Mouse (Mus musculus): ENCODE data around the gene Kirrel3.
A peak's percentile ranks its signal among the peaks of the same experiment; 100 is the strongest.

Kirrel3 gene

GRCm38 (mm10) chr9:34986156-34986555 is 500.5 kb downstream of the Kirrel3 start:
- no peak for DNase-seq (ENCODE audit: low read depth)

- no peak for DNase-seq (ENCODE audit: low read depth)
Observed at GRCm38 (mm10) chr9:34987422-34988148, 501.9 kb downstream of the Kirrel3 start.

GRCm38 (mm10) chr9:34988683-34989082 is 503.0 kb downstream of the Kirrel3 start:
- no peak for DNase-seq (ENCODE audit: low read depth)

GRCm38 (mm10) chr9:34992201-34992600 is 506.5 kb downstream of the Kirrel3 start:
- no peak for DNase-seq (ENCODE audit: low read depth)

GRCm38 (mm10) chr9:34993467-34994211 is 507.9 kb downstream of the Kirrel3 start:
- no peak for DNase-seq (ENCODE audit: low read depth)

- DNase-seq (ENCODE audit: low read depth): no peak
Observed at GRCm38 (mm10) chr9:34995078-34995477, 509.4 kb downstream of the Kirrel3 start.

- no peak for DNase-seq (ENCODE audit: low read depth)
Observed at GRCm38 (mm10) chr9:34995660-34996378, 510.1 kb downstream of the Kirrel3 start.

GRCm38 (mm10) chr9:34997880-34998865 is 512.5 kb downstream of the Kirrel3 start:
- no peak for DNase-seq (ENCODE audit: low read depth)

GRCm38 (mm10) chr9:35004113-35004512 is 518.4 kb downstream of the Kirrel3 start:
- no peak for DNase-seq (ENCODE audit: low read depth)

GRCm38 (mm10) chr9:35007697-35008341 is 522.1 kb downstream of the Kirrel3 start:
- DNase-seq (ENCODE audit: low read depth): no peak

GRCm38 (mm10) chr9:35016762-35017161 is 531.1 kb downstream of the Kirrel3 start:
- DNase-seq (ENCODE audit: low read depth): peak; percentile 6

- DNase-seq (ENCODE audit: low read depth): no peak
Observed at GRCm38 (mm10) chr9:35017563-35017962, 531.9 kb downstream of the Kirrel3 start.

GRCm38 (mm10) chr9:35018056-35018455 is 532.4 kb downstream of the Kirrel3 start:
- no peak for DNase-seq (ENCODE audit: low read depth)

- DNase-seq (ENCODE audit: low read depth): no peak
Observed at GRCm38 (mm10) chr9:35019372-35019771, 533.7 kb downstream of the Kirrel3 start.

GRCm38 (mm10) chr9:35020015-35020653 is 534.4 kb downstream of the Kirrel3 start:
- no peak for DNase-seq (ENCODE audit: low read depth)

GRCm38 (mm10) chr9:35021744-35022143 is 536.0 kb downstream of the Kirrel3 start:
- no peak for DNase-seq (ENCODE audit: low read depth)

- no peak for DNase-seq (ENCODE audit: low read depth)
Observed at GRCm38 (mm10) chr9:35024591-35025496, 539.1 kb downstream of the Kirrel3 start.

GRCm38 (mm10) chr9:35026311-35026710 is 540.6 kb downstream of the Kirrel3 start:
- no peak for DNase-seq (ENCODE audit: low read depth)

GRCm38 (mm10) chr9:35026897-35027311 is 541.2 kb downstream of the Kirrel3 start:
- DNase-seq (ENCODE audit: low read depth): no peak
